Mouse (Mus musculus) thymus, adult 2 months (tissue): ENCODE measurements around the gene Cacybp. TPM values are rescaled to one million over a fixed set of nuclear protein-coding genes. Genes with fewer than 3 reads are reported as not detected.

Experiments
- DNase-seq: peaks from one replicate; pipeline ENCODE4 v3.0.0; 2021
- H3K27ac ChIP-seq: fragments of 200-500 bp; 2 replicates; pipeline ENCODE4 v1.5.1; 2012; ENCODE audit warnings: low read length, control low read depth; ENCODE audit not compliant: control insufficient read depth, insufficient read depth
- H3K27me3 ChIP-seq: fragments of 200-500 bp; 2 replicates; pipeline ENCODE4 v1.6.1; 2012; ENCODE audit warnings: mild to moderate bottlenecking, low read length, moderate library complexity, mixed read lengths; ENCODE audit not compliant: control insufficient read depth, insufficient read depth
- H3K36me3 ChIP-seq: fragments of 200-500 bp; 2 replicates; pipeline ENCODE4 v1.6.1; 2012; ENCODE audit warnings: mild to moderate bottlenecking, low read length, moderate library complexity; ENCODE audit not compliant: control insufficient read depth, insufficient read depth
- H3K4me1 ChIP-seq: fragments of 200-500 bp; replicated peaks from 2 replicates; pipeline ENCODE4 v1.6.1; 2012; ENCODE audit warnings: low read length; ENCODE audit not compliant: control insufficient read depth, insufficient read depth
- H3K4me3 ChIP-seq: fragments of 200-500 bp; 2 replicates; pipeline ENCODE4 v1.5.1; 2012; ENCODE audit warnings: mild to moderate bottlenecking, low read length, control low read depth, moderate library complexity; ENCODE audit not compliant: control insufficient read depth, insufficient read depth
- CTCF ChIP-seq: fragments of 200-500 bp; IDR thresholded peaks from 2 replicates; pipeline ENCODE4 v1.5.1; 2012; ENCODE audit warnings: mild to moderate bottlenecking, control low read depth, low read length, moderate library complexity, borderline replicate concordance; ENCODE audit not compliant: control insufficient read depth, poor library complexity, insufficient read depth; ENCODE audit errors: extremely low read depth
- POLR2A ChIP-seq: fragments of 200-500 bp; IDR thresholded peaks from 2 replicates; pipeline ENCODE4 v1.6.1; 2012; ENCODE audit warnings: mild to moderate bottlenecking, low read length, control low read depth, moderate library complexity; ENCODE audit not compliant: control insufficient read depth, poor library complexity, insufficient read depth; ENCODE audit errors: extremely low read depth
- WGBS: fragments of 180-500 bp; shearing (Covaris S2); methylation state at CpG from one replicate; pipeline ENCODE4 v1.1.7; 2018; 5-methylcytosine and 5-hydroxymethylcytosine counted together
- polyA plus RNA-seq: library from polyadenylated mRNA; depleted of rRNA; stranded (reverse); fragments of >200 nt; gene quantifications from 2 replicates; pipeline ENCODE4 v1.2.3, GENCODE M21; 2012

Cacybp gene
- polyA plus RNA-seq, 1 experiment: 15.0 TPM

- peaks cover 43% of the 10 kb centered on the region for H3K36me3 ChIP-seq
- H3K4me1 ChIP-seq: no peaks in the 10 kb centered on the region
- no peaks in the 10 kb centered on the region for H3K27me3 ChIP-seq
- TF ChIP-seq CTCF (no peak), POLR2A (no peak)
- WGBS: 94% methylated on average over 2 of the region's 2 CpGs
- no peak overlapping the region for H3K27ac ChIP-seq
- no peak for DNase-seq
- no peak overlapping the region for H3K4me3 ChIP-seq
Measured at GRCm38 (mm10) chr1:160240091-160240490, 27.4 kb upstream of the Cacybp start.

DNA sequence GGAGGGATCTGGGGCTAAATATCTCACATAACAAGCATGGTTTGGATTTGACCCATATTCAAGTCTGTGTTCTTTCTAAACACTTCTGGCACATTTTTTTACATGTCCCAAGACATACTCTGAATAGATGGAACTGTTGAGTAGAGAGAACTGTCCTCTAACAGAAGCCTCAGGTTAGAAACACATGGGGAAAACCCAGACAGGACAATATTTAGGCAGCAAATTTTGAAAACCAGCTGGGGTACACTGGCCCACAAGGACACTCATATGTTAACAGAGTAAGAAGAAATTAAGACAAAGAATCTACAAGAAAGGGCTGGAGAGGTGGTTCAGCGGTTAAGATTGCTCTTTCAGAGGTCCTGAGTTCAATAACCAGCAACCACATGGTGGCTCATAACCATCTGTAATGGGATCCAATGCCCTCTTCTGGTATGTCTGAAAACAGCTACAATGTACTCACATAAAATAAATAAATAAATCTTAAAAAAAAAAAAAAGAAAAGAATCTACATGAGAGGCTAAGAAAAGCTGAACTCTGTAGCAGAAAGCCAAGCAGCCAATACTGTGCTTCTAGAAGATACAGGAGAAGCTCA is 26.3 kb upstream of the Cacybp start:
- H3K36me3 ChIP-seq: peaks cover 43% of the 10 kb centered on the region
- 96% methylated on average over 1 of the region's 1 CpGs for WGBS

GRCm38 (mm10) chr1:160237981-160238380 is 25.3 kb upstream of the Cacybp start:
- WGBS: 96% methylated on average over 2 of the region's 2 CpGs
- Histone ChIP-seq H3K27ac (no peak overlapping the region), H3K36me3 (peaks cover 43% of the 10 kb centered on the region), H3K4me3 (no peak overlapping the region), H3K4me1 (no peaks in the 10 kb centered on the region), H3K27me3 (no peaks in the 10 kb centered on the region)
- no peak for TF ChIP-seq POLR2A
- no peak for TF ChIP-seq CTCF
- DNase-seq: no peak

More for the DNA sequence above, 26.3 kb upstream of the Cacybp start:
- DNase-seq: no peak
- no peaks in the 10 kb centered on the region for H3K27me3 ChIP-seq
- H3K4me1 ChIP-seq: no peaks in the 10 kb centered on the region
- no peak overlapping the region for H3K27ac ChIP-seq
- H3K4me3 ChIP-seq: no peak overlapping the region
- no peak for TF ChIP-seq POLR2A
- TF ChIP-seq CTCF: no peak

DNA sequence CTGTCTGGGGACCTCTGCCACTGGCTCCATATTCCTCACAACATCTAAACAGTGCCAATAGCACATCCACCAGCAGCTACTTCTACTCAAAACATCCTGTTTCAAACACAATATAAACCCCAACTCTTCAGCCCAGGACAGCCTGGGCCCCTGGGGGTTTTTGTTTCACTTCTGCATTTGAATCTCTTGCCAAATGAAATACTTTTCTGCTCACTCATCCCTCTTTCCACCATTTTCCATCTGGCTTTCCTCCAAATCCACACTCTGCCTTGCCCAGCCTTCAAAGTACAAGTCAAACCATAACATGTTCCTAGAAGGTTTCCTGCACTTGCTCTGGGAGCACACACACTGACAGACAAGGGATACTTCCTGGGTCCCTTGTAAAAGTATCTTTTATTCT is 21.2 kb upstream of the Cacybp start:
- DNase-seq: no peak
- peaks cover 49% of the 10 kb centered on the region for H3K36me3 ChIP-seq

DNA sequence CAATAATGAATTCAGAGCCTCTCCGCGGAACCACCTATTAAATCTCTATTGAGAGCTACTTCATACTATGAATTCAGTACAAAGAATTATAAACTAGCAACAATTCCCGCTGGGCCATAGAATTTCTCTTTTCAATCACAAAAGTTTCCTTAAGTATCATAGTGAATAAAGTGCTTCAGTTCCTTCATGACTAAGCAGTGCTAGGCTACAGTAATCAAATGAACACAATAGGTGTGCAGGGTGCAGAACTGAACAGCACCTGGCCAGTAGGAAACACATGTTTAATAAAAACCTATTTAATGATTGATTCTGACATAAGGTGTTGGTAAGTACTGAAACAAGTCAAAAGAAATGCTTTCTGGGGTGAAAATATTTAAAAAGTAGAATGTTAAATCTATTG is 19.4 kb upstream of the Cacybp start:
- H3K4me1 ChIP-seq: no peaks in the 10 kb centered on the region
- WGBS: 98% methylated on average over 3 of the region's 3 CpGs
- TF ChIP-seq POLR2A (no peak), CTCF (no peak)
- peaks cover 34% of the 10 kb centered on the region for H3K36me3 ChIP-seq
- no peak overlapping the region for H3K4me3 ChIP-seq
- no peak overlapping the region for H3K27ac ChIP-seq
- H3K27me3 ChIP-seq: no peaks in the 10 kb centered on the region
- no peak for DNase-seq

More for the DNA sequence above, 21.2 kb upstream of the Cacybp start:
- Histone ChIP-seq H3K4me1 (no peaks in the 10 kb centered on the region), H3K4me3 (no peak overlapping the region), H3K27ac (no peak overlapping the region), H3K27me3 (no peaks in the 10 kb centered on the region)
- TF ChIP-seq CTCF: no peak
- TF ChIP-seq POLR2A: no peak

DNA sequence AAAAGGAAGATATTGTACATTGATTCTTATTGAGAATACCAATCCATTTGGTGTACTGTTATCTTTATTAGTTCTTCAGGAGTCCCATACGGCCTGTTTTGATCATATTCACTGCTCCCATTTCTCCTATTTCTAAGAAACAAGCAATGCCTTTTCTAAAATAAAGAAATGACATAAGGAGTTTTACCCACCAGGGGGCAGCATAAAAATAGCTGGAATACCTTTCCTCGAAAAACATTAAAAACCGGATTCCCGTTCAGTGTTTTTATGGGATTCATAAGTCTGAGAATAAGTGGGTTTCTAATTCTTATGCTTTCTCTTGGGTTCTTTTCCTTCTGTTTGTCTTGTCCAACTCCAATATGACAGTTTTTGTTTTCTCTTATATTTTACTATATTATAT is 18.3 kb upstream of the Cacybp start:
- Histone ChIP-seq H3K36me3 (peaks cover 28% of the 10 kb centered on the region), H3K4me1 (no peaks in the 10 kb centered on the region), H3K27me3 (no peaks in the 10 kb centered on the region), H3K4me3 (no peak overlapping the region), H3K27ac (no peak overlapping the region)
- WGBS: 79% methylated on average over 4 of the region's 4 CpGs
- no peak for TF ChIP-seq POLR2A
- no peak for TF ChIP-seq CTCF
- no peak for DNase-seq

GRCm38 (mm10) chr1:160227850-160228249 is 15.2 kb upstream of the Cacybp start:
- no peaks in the 10 kb centered on the region for H3K4me1 ChIP-seq
- peaks cover 44% of the 10 kb centered on the region for H3K36me3 ChIP-seq
- no peak overlapping the region for H3K4me3 ChIP-seq
- H3K27me3 ChIP-seq: no peaks in the 10 kb centered on the region
- no peak for DNase-seq
- H3K27ac ChIP-seq: no peak overlapping the region
- TF ChIP-seq POLR2A (no peak), CTCF (no peak)
